Mouse (Mus musculus): ENCODE measurements around the gene Wdr48. TPM values are rescaled to one million over a fixed set of nuclear protein-coding genes. Genes with fewer than 3 reads are reported as not detected.

Wdr48 gene
- polyA plus RNA-seq, 1 experiment = 90.5 TPM

DNA sequence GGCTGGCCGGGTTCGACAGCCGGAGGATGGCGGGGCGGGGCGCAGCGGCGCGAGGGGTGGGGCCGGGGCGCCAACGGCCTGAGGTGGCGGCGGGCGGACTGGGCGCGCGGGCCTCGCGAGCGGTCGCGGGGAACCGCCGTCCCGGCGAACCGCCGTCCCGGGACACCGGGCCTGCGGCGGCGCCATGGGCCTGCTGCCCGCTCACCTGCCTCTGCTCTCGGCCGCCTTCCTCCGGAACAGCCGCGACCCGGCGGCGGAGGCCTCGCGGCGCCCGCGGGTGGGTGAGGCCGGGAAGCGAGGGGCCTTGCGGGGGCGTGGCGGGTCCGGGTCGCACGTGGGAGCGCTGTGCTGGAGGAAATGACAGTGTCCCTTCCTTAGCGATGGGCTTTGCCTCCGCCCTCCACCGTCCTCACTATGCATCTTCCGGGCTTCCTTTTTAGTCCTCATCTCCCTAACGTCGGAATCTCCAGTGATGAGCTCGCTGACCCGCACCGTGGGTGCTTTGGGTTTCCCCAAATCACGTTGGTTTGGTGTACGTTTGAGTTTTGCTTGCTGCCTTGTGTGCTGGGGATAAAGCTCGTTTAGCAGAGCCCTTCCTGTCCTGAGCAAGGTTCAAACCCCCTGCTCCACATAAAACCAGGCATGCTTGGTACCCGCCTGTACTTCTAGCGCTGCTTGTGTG is 503 bp downstream of the Wdr48 start:
- no peaks in the 10 kb centered on the region for H3K36me3 ChIP-seq (ENCODE audit: control insufficient read depth, insufficient read depth, low read length)
- DNase-seq = peak; percentile 62
- peaks cover 6% of the 10 kb centered on the region for H3K4me1 ChIP-seq (replicated peaks; ENCODE audit: control insufficient read depth, insufficient read depth, low read length)
- under 1% methylated on average over 62 of the region's 71 CpGs for WGBS
- peak overlapping the region; percentile 57 for H3K4me3 ChIP-seq (ENCODE audit: control insufficient read depth, insufficient read depth, low read length)
- no peak overlapping the region for H3K27ac ChIP-seq (ENCODE audit: control insufficient read depth, insufficient read depth, low read length)
- no peak; the same call in 1 of the 2 replicates for TF ChIP-seq CTCF (IDR thresholded peaks at IDR 0.05; ENCODE audit: borderline replicate concordance, control insufficient read depth, extremely low read depth, insufficient read depth, low read length, poor library complexity)
- TF ChIP-seq POLR2A (IDR thresholded peaks at IDR 0.05; ENCODE audit: control insufficient read depth, extremely low read depth, insufficient read depth, low read length, poor library complexity) = no peak
- H3K27me3 ChIP-seq (ENCODE audit: control insufficient read depth, insufficient read depth, low read length) = no peaks in the 10 kb centered on the region

DNA sequence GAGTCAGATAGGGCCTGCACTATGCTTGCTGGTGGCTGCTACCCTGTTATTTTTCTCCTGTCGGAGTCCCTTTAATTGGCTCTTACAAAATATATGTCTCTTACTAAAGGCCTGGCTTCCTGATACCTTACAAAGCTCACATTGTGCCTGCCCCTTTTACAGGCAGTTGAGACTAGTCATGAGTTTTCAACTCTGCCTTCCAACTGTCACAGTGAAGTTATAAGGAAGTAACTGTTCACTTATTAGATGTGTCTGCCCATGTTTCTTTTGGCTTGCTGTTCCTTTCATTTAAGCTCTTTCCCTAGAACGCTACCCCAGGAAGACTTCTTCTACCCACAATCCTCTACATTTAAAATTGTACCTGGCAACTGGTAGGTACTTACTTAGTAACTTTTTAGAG is 4.8 kb downstream of the Wdr48 start:
- H3K27me3 ChIP-seq (ENCODE audit: control insufficient read depth, insufficient read depth, low read length) = no peaks in the 10 kb centered on the region
- H3K36me3 ChIP-seq (ENCODE audit: control insufficient read depth, insufficient read depth, low read length) = peaks cover 14% of the 10 kb centered on the region
- 85% methylated on average over 2 of the region's 2 CpGs for WGBS
- no peak overlapping the region for H3K4me3 ChIP-seq (ENCODE audit: control insufficient read depth, insufficient read depth, low read length)
- peaks cover 6% of the 10 kb centered on the region for H3K4me1 ChIP-seq (replicated peaks; ENCODE audit: control insufficient read depth, insufficient read depth, low read length)
- no peak for DNase-seq
- TF ChIP-seq POLR2A (IDR thresholded peaks at IDR 0.05; ENCODE audit: control insufficient read depth, extremely low read depth, insufficient read depth, low read length, poor library complexity) (no peak), CTCF (IDR thresholded peaks at IDR 0.05; ENCODE audit: borderline replicate concordance, control insufficient read depth, extremely low read depth, insufficient read depth, low read length, poor library complexity) (no peak)
- no peak overlapping the region for H3K27ac ChIP-seq (ENCODE audit: control insufficient read depth, insufficient read depth, low read length)

GRCm38 (mm10) chr9:119902410-119903151 is 7.9 kb downstream of the Wdr48 start:
- TF ChIP-seq CTCF (IDR thresholded peaks at IDR 0.05; ENCODE audit: borderline replicate concordance, control insufficient read depth, extremely low read depth, insufficient read depth, low read length, poor library complexity) = no peak
- Histone ChIP-seq H3K27ac (ENCODE audit: control insufficient read depth, insufficient read depth, low read length) (no peak overlapping the region), H3K4me1 (replicated peaks; ENCODE audit: control insufficient read depth, insufficient read depth, low read length) (no peaks in the 10 kb centered on the region), H3K36me3 (ENCODE audit: control insufficient read depth, insufficient read depth, low read length) (peaks cover 40% of the 10 kb centered on the region), H3K27me3 (ENCODE audit: control insufficient read depth, insufficient read depth, low read length) (no peaks in the 10 kb centered on the region), H3K4me3 (ENCODE audit: control insufficient read depth, insufficient read depth, low read length) (no peak overlapping the region)
- no peak for DNase-seq
- 95% methylated on average over 12 of the region's 12 CpGs for WGBS

GRCm38 (mm10) chr9:119908708-119909107 is 14.0 kb downstream of the Wdr48 start:
- DNase-seq = no peak
- H3K4me1 ChIP-seq (replicated peaks; ENCODE audit: control insufficient read depth, insufficient read depth, low read length) = no peaks in the 10 kb centered on the region

DNA sequence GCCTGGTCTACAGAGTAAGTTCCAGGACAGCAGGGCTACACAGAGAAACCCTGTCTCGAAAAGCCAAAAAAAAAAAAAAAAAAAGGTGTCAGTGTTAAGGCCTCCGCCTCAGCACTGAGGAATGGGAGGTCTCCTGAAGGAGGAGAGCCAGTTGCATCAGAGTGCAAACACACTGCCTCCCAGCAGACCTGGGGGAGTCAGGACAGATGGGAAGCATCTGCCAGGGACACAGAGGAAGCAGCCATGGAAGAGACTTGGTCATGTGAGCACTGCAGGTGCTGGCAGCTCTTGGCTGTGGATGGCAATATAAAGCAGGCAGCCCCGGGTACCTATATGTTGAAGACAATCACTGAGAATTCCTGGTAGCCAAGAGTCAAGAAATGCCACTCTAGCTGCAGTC is 15.3 kb downstream of the Wdr48 start:
- TF ChIP-seq POLR2A (IDR thresholded peaks at IDR 0.05; ENCODE audit: control insufficient read depth, extremely low read depth, insufficient read depth, low read length, poor library complexity) = no peak
- no peak for TF ChIP-seq CTCF (IDR thresholded peaks at IDR 0.05; ENCODE audit: borderline replicate concordance, control insufficient read depth, extremely low read depth, insufficient read depth, low read length, poor library complexity)
- Histone ChIP-seq H3K27ac (ENCODE audit: control insufficient read depth, insufficient read depth, low read length) (no peak overlapping the region), H3K36me3 (ENCODE audit: control insufficient read depth, insufficient read depth, low read length) (peaks cover 93% of the 10 kb centered on the region), H3K4me3 (ENCODE audit: control insufficient read depth, insufficient read depth, low read length) (no peak overlapping the region), H3K4me1 (replicated peaks; ENCODE audit: control insufficient read depth, insufficient read depth, low read length) (no peaks in the 10 kb centered on the region), H3K27me3 (ENCODE audit: control insufficient read depth, insufficient read depth, low read length) (no peaks in the 10 kb centered on the region)
- no peak for DNase-seq
- 94% methylated on average over 3 of the region's 3 CpGs for WGBS

More at GRCm38 (mm10) chr9:119908708-119909107, 14.0 kb downstream of the Wdr48 start:
- Histone ChIP-seq H3K36me3 (ENCODE audit: control insufficient read depth, insufficient read depth, low read length) (peaks cover 94% of the 10 kb centered on the region), H3K4me3 (ENCODE audit: control insufficient read depth, insufficient read depth, low read length) (no peak overlapping the region), H3K27ac (ENCODE audit: control insufficient read depth, insufficient read depth, low read length) (no peak overlapping the region), H3K27me3 (ENCODE audit: control insufficient read depth, insufficient read depth, low read length) (no peaks in the 10 kb centered on the region)
- TF ChIP-seq CTCF (IDR thresholded peaks at IDR 0.05; ENCODE audit: borderline replicate concordance, control insufficient read depth, extremely low read depth, insufficient read depth, low read length, poor library complexity) (no peak), POLR2A (IDR thresholded peaks at IDR 0.05; ENCODE audit: control insufficient read depth, extremely low read depth, insufficient read depth, low read length, poor library complexity) (no peak)
- 98% methylated on average over 3 of the region's 3 CpGs for WGBS

GRCm38 (mm10) chr9:119913087-119913838 is 18.6 kb downstream of the Wdr48 start:
- no peak for DNase-seq
- Histone ChIP-seq H3K27me3 (ENCODE audit: control insufficient read depth, insufficient read depth, low read length) (no peaks in the 10 kb centered on the region), H3K27ac (ENCODE audit: control insufficient read depth, insufficient read depth, low read length) (no peak overlapping the region), H3K36me3 (ENCODE audit: control insufficient read depth, insufficient read depth, low read length) (peaks cover 84% of the 10 kb centered on the region), H3K4me3 (ENCODE audit: control insufficient read depth, insufficient read depth, low read length) (no peak overlapping the region), H3K4me1 (replicated peaks; ENCODE audit: control insufficient read depth, insufficient read depth, low read length) (no peaks in the 10 kb centered on the region)
- TF ChIP-seq CTCF (IDR thresholded peaks at IDR 0.05; ENCODE audit: borderline replicate concordance, control insufficient read depth, extremely low read depth, insufficient read depth, low read length, poor library complexity) (no peak), POLR2A (IDR thresholded peaks at IDR 0.05; ENCODE audit: control insufficient read depth, extremely low read depth, insufficient read depth, low read length, poor library complexity) (no peak)
- 89% methylated on average over 13 of the region's 13 CpGs for WGBS
